ENCODE assay signal across 9 mouse cellular contexts in the genomic region with DNA sequence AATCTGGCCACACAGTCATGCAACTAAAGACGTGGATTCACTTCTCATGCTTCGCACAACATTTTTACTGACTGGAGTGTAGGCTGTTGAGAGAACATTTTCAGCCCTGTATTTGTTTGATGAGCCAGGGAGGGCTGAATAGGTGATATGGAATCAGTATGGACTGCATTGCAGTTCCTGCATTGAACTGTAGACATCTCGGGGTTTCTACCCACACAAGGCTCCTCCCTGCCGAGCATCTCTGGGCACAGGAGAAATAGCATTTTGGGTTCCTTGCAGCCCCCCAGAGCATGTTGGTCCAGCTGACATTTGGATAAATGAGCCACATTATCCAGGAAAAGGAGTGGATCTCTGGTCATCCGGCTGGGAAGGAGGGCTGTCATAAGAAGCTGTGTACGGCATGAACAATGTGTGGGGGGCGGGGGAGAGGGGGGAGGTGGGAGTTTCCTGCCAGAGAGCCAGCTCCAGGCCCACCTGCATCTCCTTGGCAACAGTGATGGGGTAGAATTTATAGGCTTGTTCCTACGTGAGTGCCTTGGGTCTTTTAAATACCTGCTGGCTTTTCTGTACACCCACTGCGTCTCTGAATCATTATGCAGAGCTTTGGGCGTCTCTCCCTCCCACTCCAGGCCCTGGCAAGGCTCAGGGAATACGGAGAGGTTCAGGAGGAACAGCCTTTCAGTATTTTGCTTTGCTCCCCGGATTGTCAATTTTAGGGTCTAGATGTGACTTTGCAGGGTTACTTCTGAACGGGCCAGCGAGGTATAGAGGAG.
A peak's percentile ranks its signal among the peaks of the same experiment; 100 is the strongest.
DNase-seq lines count a peak whose midpoint lies in the region; ATAC-seq and TF ChIP-seq lines count a peak whose summit lies in the region.
"Had no signal": no experiment of that assay in that cellular context is flagged by ENCODE, and none has a peak within 500 bp of the region (broad histone marks: within the 10 kb centered on the region; RNA-seq: fewer than 3 reads in every experiment).

No protein-coding gene starts in this region.

- no peaks in the 10 kb centered on the region for H3K9me3 ChIP-seq in embryonic facial prominence, embryonic 14.5 days (ENCODE audit: control insufficient read depth, low read length)
- H3K9me3 ChIP-seq in embryonic facial prominence, embryonic 10.5 days: no peaks in the 10 kb centered on the region
- H3K9me3 ChIP-seq in forebrain, embryonic 13.5 days (replicated peaks): no peaks in the 10 kb centered on the region
- H3K9me3 ChIP-seq in midbrain, embryonic 15.5 days: no peaks in the 10 kb centered on the region

- H3K4me1 ChIP-seq in embryonic facial prominence, embryonic 14.5 days (ENCODE audit: control insufficient read depth, insufficient read depth, low read length): no peaks in the 10 kb centered on the region
- H3K4me1 ChIP-seq in embryonic facial prominence, embryonic 10.5 days: peaks cover 8% of the 10 kb centered on the region
- H3K4me1 ChIP-seq in forebrain, embryonic 13.5 days: peaks cover 30% of the 10 kb centered on the region
- H3K4me1 ChIP-seq in midbrain, embryonic 15.5 days: peaks cover 27% of the 10 kb centered on the region

- peak; percentile 34 for DNase-seq in embryonic facial prominence, embryonic 14.5 days (ENCODE audit: low spot score)
- DNase-seq in embryonic facial prominence, embryonic 10.5 days (ENCODE audit: low spot score): no peak
- peak; percentile 47 to 68 for DNase-seq in layer of hippocampus, adult 2 months (ENCODE audit: low spot score in 2 of 2)
- no peak for DNase-seq in c-Kit-positive CD71-positive TER-119-positive erythroid progenitor cells, embryonic 14.5 days (ENCODE audit: low spot score)
- no peak for DNase-seq in gastrocnemius, adult 8-10 months (ENCODE audit: low spot score in 2 of 2)
- DNase-seq in adrenal gland, postnatal 25 days: no peak

- WGBS in embryonic facial prominence, embryonic 14.5 days: 66% methylated on average over 13 of the region's 14 CpGs
- WGBS in embryonic facial prominence, embryonic 10.5 days: 77% methylated on average over 14 of the region's 14 CpGs
- WGBS in forebrain, embryonic 13.5 days: 46% methylated on average over 13 of the region's 14 CpGs
- WGBS in midbrain, embryonic 15.5 days: 44% methylated on average over 14 of the region's 14 CpGs

- no peak overlapping the region for H3K4me2 ChIP-seq in embryonic facial prominence, embryonic 14.5 days (ENCODE audit: low read depth, low read length)
- H3K4me2 ChIP-seq in forebrain, embryonic 13.5 days: peak overlapping the region; percentile 18
- 0 out of 2 replicates have a peak overlapping the region, but pooled peaks have one; percentile 10 for H3K4me2 ChIP-seq in midbrain, embryonic 15.5 days
- H3K4me2 ChIP-seq: heart, embryonic 13.5 days had no signal

- no peaks in the 10 kb centered on the region for H3K36me3 ChIP-seq in embryonic facial prominence, embryonic 14.5 days (ENCODE audit: control insufficient read depth, insufficient read depth, low read length)
- H3K36me3 ChIP-seq in embryonic facial prominence, embryonic 10.5 days (replicated peaks): no peaks in the 10 kb centered on the region
- H3K36me3 ChIP-seq in forebrain, embryonic 13.5 days (ENCODE audit: poor library complexity, severe bottlenecking): no peaks in the 10 kb centered on the region
- no peaks in the 10 kb centered on the region for H3K36me3 ChIP-seq in midbrain, embryonic 15.5 days (replicated peaks)
- H3K36me3 ChIP-seq: heart, embryonic 13.5 days had no signal

- peak; percentile 67; the same call in 1 of the 2 replicates for ATAC-seq in embryonic facial prominence, embryonic 14.5 days (ENCODE audit: low read depth)
- peak; percentile 84 for ATAC-seq in forebrain, embryonic 13.5 days
- ATAC-seq in midbrain, embryonic 15.5 days (replicated peaks): peak; percentile 88

- H3K4me3 ChIP-seq in embryonic facial prominence, embryonic 14.5 days (ENCODE audit: low read depth, low read length): no peak overlapping the region
- H3K4me3 ChIP-seq in embryonic facial prominence, embryonic 10.5 days: no peak overlapping the region
- H3K4me3 ChIP-seq in forebrain, embryonic 13.5 days: no peak overlapping the region
- H3K4me3 ChIP-seq in layer of hippocampus, adult 2 months: peak overlapping the region; percentile 27
- no peak overlapping the region for H3K4me3 ChIP-seq in midbrain, embryonic 15.5 days
- H3K4me3 ChIP-seq: heart, embryonic 13.5 days had no signal

- H3K27me3 ChIP-seq in embryonic facial prominence, embryonic 14.5 days (replicated peaks; ENCODE audit: control insufficient read depth, insufficient read depth, low read length): no peaks in the 10 kb centered on the region
- H3K27me3 ChIP-seq in embryonic facial prominence, embryonic 10.5 days (replicated peaks; ENCODE audit: low read depth, poor library complexity, severe bottlenecking): no peaks in the 10 kb centered on the region
- H3K27me3 ChIP-seq in forebrain, embryonic 13.5 days: no peaks in the 10 kb centered on the region
- no peaks in the 10 kb centered on the region for H3K27me3 ChIP-seq in midbrain, embryonic 15.5 days (replicated peaks)

- no peak for TF ChIP-seq CTCF in layer of hippocampus, adult 2 months (conservative IDR thresholded peaks at IDR 0.05)

- no peak overlapping the region for H3K27ac ChIP-seq in embryonic facial prominence, embryonic 14.5 days (replicated peaks; ENCODE audit: low read depth, low read length)
- H3K27ac ChIP-seq in embryonic facial prominence, embryonic 10.5 days (replicated peaks): no peak overlapping the region
- H3K27ac ChIP-seq in forebrain, embryonic 13.5 days: peak overlapping the region; percentile 81
- peak overlapping the region; percentile 80 for H3K27ac ChIP-seq in layer of hippocampus, adult 2 months
- H3K27ac ChIP-seq in midbrain, embryonic 15.5 days: peak overlapping the region; percentile 82
- H3K27ac ChIP-seq: heart, embryonic 13.5 days had no signal

- H3K9ac ChIP-seq in embryonic facial prominence, embryonic 14.5 days (ENCODE audit: low read depth, low read length): no peak overlapping the region
- H3K9ac ChIP-seq in forebrain, embryonic 13.5 days: 0 out of 2 replicates have a peak overlapping the region, but pooled peaks have one; percentile 14
- H3K9ac ChIP-seq in midbrain, embryonic 15.5 days: no peak overlapping the region
- H3K9ac ChIP-seq: heart, embryonic 13.5 days had no signal

Comparison
In these comparisons a context has a peak if more than half of its experiments do, and no peak if none do; other contexts are left out.
1. DNase-seq: peak in embryonic facial prominence, embryonic 14.5 days (single experiment) and layer of hippocampus, adult 2 months (2 of 2); none in embryonic facial prominence, embryonic 10.5 days (single experiment), c-Kit-positive CD71-positive TER-119-positive erythroid progenitor cells, embryonic 14.5 days (single experiment), gastrocnemius, adult 8-10 months (0 of 2) and adrenal gland, postnatal 25 days (single experiment).
2. H3K27ac ChIP-seq: peak in forebrain, embryonic 13.5 days (single experiment), layer of hippocampus, adult 2 months (single experiment) and midbrain, embryonic 15.5 days (single experiment); none in embryonic facial prominence, embryonic 14.5 days (single experiment) and embryonic facial prominence, embryonic 10.5 days (single experiment).
3. Peak in every context shown above with its lines, with median percentiles within 50 percentile points of each other: ATAC-seq.